Mouse (Mus musculus): Measurements from ENCODE around the gene 4833427G06Rik. TPM values are rescaled to one million over a fixed set of nuclear protein-coding genes. Genes with fewer than 3 reads are reported as not detected.
"Not testable (repeated sequence)": the region's sequence is repeated elsewhere in the genome, so short reads cannot be mapped to it uniquely, and the experiment has no call there.

Gene 4833427G06Rik
- not detected for polyA plus RNA-seq (2017; shearing (Covaris generic))

GRCm38 (mm10) chr9:51101756-51102425 is at the start of gene 4833427G06Rik:
TSS of gene 4833427G06Rik (minus strand) at chr9:51102078.
- no peak for ATAC-seq

GRCm38 (mm10) chr9:51147294-51147693 is 45.4 kb upstream of the 4833427G06Rik start:
- no peak for ATAC-seq

GRCm38 (mm10) chr9:51146496-51146895 is 44.6 kb upstream of the 4833427G06Rik start:
- no peak for ATAC-seq

DNA sequence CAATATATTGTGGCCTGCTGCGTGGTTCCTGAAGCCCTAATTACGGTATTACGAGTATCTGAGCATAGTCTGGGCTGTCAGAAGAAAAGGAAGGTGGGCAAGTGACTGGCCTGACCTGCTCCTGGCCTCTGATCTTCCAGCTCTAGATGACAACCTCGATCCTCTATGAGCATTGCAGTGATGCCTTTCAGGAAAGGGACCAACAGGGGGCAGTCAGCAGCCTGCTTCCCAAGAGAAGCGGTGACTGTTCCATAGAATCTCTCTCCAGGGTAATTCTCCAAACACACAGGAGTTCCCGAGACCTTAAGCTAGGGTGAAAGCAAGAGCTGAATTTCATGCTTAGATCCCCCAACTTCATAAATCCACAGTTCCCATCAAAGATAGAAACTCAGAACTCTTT is 42.3 kb upstream of the 4833427G06Rik start:
- no peak for ATAC-seq

- no peak for ATAC-seq
These were observed 41.6 kb upstream of the 4833427G06Rik start for GRCm38 (mm10) chr9:51143437-51143836.

- ATAC-seq = no peak
These were observed 38.8 kb upstream of the 4833427G06Rik start for GRCm38 (mm10) chr9:51140711-51141110.

DNA sequence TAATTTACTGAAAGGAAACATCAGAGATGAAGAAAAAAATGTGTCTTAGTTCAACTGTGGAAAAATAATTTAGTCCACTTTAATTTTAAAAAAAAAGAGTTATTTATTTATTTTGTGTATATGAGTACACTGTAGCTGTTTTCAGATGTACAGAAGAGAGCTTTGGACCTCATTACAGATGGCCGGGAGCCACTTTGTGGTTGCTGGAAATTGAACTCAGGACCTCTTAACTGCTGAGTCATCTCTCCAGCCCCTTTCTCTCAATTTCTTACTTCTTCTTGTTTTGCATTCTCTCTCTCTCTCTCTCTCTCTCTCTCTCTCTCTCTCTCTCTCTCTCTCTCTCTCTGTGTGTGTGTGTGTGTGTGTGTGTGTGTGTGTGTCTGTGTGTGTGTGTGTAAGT is 37.5 kb upstream of the 4833427G06Rik start:
- not testable (repeated sequence) for ATAC-seq

DNA sequence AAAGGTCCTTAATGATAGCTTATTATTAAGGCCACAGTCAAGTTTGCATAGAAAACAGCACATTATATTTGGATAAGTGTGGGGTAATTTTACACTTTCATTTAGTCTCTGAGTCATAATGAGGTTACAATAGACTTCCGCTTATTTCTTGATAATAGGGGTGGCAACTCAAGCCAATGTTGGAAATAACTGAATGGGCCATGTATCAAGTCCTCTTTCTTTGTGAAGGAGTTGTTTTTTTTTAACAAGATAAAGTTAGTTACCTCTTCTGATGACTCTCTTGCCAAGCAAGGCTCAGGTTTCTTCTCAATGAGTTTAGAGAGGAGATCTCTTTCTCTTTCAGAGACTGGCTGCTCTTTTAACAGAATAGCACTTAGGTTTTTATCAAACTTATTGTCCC is 36.4 kb upstream of the 4833427G06Rik start:
- ATAC-seq = no peak

GRCm38 (mm10) chr9:51137836-51138235 is 36.0 kb upstream of the 4833427G06Rik start:
- ATAC-seq = no peak

- ATAC-seq = no peak
These were observed 35.6 kb upstream of the 4833427G06Rik start for GRCm38 (mm10) chr9:51137432-51137831.

- no peak for ATAC-seq
These were observed 35.1 kb upstream of the 4833427G06Rik start for GRCm38 (mm10) chr9:51136985-51137384.

- ATAC-seq = no peak
These were observed 12.9 kb upstream of the 4833427G06Rik start for GRCm38 (mm10) chr9:51114767-51115166.

- no peak for ATAC-seq
These were observed 3.9 kb upstream of the 4833427G06Rik start for GRCm38 (mm10) chr9:51105751-51106150.

DNA sequence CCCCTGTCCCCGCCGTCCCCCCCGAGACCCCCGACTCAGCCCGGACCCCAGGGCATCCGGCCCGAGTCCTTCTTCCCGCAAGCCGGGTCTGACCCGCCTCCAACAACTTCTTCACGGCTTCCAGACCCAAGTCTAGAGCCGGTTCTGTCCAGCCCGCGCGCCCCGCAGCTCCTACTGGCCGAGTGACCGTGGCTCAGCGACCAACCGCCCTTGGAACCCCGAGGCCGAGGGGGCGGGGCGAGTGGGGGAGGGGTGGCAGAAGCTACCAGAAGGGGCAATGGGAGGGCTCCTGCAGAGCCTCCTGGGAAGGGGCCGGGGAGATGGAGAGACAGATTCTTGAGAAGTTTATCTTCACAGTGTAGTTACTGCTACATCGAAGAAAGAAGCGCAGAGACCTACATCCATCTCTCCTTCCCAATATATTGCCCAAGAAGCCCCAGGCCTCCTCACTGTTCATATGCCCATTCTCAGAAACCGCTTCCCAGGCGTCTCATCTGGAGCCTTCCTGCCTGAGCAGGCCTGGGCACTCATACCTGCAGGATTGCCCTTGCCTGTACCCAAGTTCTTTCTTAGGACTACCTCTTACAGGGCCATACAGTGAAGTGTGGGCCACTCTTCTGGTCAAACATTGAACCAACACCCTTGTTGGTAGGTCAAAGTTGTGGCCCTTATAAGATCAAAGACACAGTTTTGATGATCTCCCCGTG is 2.1 kb upstream of the 4833427G06Rik start:
- no peak for ATAC-seq

- no peak for ATAC-seq
These were observed 1.3 kb upstream of the 4833427G06Rik start for GRCm38 (mm10) chr9:51102963-51103807.

GRCm38 (mm10) chr9:51096306-51096705 is 5.6 kb downstream of the 4833427G06Rik start:
- no peak for ATAC-seq

DNA sequence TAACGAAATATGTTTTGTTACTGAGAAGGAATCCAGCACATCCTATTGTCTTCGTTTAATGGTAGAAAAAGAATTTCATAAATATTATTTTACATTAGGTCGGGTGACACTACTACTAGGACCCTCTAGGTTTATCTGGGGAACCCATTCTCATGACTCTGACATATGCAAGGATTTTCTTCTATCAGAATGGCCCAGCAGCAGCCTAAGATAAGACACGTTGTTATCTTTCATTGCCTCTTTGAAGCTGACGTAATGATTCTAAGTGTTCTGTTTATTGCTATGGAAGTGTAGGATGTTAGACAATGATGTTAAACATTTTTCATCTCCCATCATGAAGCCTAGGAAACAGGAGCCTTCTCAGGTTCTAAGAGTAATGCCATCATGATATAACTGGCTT is 8.2 kb downstream of the 4833427G06Rik start:
- ATAC-seq = no peak

GRCm38 (mm10) chr9:51081614-51082013 is 20.3 kb downstream of the 4833427G06Rik start:
- ATAC-seq = no peak

DNA sequence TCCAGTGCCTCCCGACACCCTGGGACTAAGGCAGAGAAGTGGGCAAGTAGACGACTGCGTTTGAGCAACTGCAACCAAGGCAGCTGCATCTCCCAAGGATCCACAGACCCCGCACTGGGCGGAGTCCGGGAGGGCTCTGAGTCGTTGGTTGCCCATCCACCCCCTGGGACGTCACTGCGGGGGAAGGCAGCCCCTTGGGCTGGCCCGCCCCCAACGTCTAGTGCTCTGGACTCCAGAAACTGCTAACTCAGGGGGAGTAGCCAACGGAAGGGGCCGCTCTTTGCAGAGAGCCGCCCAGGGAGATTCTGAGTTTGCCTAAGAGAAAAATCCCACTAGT is 24.9 kb downstream of the 4833427G06Rik start, which contains the start of gene Layn:
Gene Layn (minus strand): TSS at position 116 of the 337 bp plus-strand sequence.
- ATAC-seq = no peak

DNA sequence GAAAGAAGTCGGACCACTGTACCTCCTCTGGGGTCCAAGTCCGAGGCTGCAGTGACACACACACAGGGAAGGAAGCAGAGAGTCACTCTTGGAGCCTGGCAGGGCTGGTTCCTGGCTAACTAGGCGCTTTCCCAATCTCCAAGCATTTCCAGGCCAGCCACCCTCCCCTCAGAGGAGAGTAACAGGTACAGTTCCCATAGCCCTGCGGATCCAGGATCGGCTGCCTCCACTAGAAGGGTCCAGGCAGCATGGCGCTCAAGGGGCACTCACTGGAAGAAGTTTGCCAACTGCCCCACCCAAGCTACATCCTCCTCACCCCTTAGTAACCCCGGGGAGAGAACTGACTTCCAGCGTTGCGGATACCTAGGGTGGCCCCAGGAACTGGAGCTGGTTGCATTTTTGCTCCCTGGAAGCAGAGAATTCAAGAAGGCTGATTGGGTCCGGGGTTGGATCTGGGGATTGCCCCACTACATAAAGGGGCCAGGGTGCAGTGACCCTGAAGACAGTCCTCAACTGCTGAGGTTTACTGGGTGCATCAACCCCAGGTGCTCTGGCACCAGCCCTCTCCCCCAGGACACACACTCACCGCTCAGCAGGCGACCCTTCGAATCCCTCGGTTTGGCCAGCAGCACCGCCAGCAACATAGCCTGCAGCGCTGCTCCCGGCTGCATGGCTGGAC is 25.4 kb downstream of the 4833427G06Rik start:
- ATAC-seq = no peak

DNA sequence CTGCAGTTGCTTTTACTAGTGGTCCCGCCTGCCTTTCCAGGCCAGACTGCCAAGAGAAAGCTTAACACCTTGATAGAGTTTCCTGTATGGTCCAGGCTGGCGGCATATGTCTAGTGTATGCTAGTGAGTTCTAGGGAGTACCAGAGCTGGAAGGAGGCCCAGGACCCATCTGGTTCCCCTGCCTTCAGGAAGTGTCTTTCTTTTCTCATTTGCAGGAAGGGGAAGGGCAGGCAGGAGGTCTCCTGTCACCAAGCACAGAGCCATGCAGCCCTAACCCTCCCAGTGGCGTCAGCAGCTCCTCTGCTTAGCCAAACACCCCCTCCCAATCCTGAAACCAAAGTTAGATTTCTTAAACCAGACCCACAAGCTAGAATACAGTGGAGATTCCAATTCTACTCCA is 26.1 kb downstream of the 4833427G06Rik start:
- ATAC-seq = no peak

DNA sequence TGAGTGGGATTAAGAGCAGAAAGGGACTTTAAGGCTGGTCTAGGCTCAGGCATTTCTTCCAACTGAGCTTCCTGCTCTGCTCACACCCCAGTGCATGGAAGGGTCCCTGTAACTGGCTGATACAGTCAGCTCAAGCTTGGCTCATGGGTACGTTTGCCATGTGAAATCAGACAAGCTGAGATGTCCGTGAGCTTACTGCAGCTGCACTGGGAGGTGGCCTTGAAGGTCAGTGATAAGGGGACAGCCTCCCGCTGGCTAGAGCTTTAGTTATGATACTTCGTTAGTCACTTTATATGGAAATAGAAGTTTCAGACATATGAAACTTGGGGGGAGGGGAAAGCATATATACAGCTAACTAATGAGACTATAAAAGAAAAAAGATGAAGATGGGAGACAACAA is 31.1 kb downstream of the 4833427G06Rik start:
- no peak for ATAC-seq

- no peak for ATAC-seq
These were observed 33.7 kb downstream of the 4833427G06Rik start for GRCm38 (mm10) chr9:51068202-51068601.
